Mouse (Mus musculus) embryonic stem cell, embryonic (primary cell): Measurements from ENCODE around the gene Dll4.

Experiments
- CTCF ChIA-PET, 4 experiments: fragments of 300-600 bp in 2 of 4; fragments of 350-600 bp in 2 of 4; sonication (Branson Sonifier 250); formaldehyde crosslinking; loops; one replicate each; lab custom pipeline; 2022; ENCODE audit warnings: inconsistent platforms in 2 of 4; lab: Charles Lee
- POLR2A ChIA-PET, 4 experiments: fragments of 300-600 bp in 2 of 4; fragments of 350-600 bp in 2 of 4; sonication (Branson Sonifier 250); formaldehyde crosslinking; loops; one replicate each; lab custom pipeline; 2022; ENCODE audit warnings: antibody characterized with exemption in 4 of 4, inconsistent platforms in 1 of 4; lab: Charles Lee

Gene Dll4

DNA sequence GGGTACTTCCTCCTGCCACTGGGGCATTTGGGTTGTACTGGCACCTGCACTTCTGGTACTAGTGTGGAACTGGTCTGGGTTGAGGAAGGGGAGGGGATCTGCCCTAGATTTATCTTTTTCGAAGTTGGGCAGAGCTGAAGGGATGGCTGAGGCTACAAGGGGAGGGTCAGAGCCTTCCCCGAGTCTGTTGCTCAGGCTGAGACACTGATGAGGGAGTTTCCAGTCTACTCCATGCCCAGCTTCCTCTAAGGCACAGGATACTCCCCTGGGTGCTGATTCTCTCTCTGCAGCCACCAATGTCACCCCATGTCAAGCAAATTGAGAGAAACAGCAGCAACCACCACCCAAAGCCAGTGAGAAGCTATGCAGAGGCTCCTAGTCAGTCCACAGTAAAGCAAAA lies 10.4 kb downstream of the Dll4 start:
- ChIA-PET CTCF (interaction anchor here in 3 of 4 experiments (0.7 to 2.5 kb wide), 3 partner anchors 9 to 196 kb away, joined by 3 to 33 read pairs (median 12); partner anchors contain the start of gene Dll4 (in 1 of the 3)), POLR2A (interaction anchor here (0.6 to 3.5 kb wide), 6 partner anchors 10 to 314 kb away, joined by 3 to 27 read pairs (median 5); partner anchors contain the start of genes Dll4 (in 2 of the 4) and Chac1 (in 1 of the 4))

DNA sequence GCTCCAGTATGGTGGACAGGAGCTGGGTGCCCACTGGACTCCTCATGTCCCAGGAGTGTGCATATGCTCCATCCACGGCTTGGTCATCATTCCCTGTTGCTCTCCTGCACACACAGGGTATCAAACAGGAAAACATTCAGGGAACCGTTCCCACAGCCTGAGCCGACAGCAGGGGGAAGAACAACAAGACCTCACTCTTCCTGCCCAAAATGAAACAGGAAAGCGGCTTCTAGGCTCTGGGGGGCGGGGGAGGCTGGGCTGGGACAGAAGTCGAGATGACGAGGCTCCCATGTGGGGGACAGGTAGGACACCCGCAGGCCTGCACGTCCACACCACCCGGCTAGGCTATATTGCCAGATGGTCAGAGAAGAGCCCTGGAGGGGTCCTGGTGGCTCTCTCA lies 10.9 kb downstream of the Dll4 start:
- POLR2A ChIA-PET, result interaction anchor here (0.6 to 3.5 kb wide), 9 partner anchors 8 to 314 kb away, joined by 3 to 29 read pairs (median 5); partner anchors contain the start of genes Dll4 (in 2 of the 4), Chac1 (in 1 of the 4) and Ino80 (in 1 of the 4)
- CTCF ChIA-PET, result interaction anchor here (0.7 to 2.5 kb wide), 5 partner anchors 8 to 196 kb away, joined by 3 to 33 read pairs (median 12); partner anchors contain the start of gene Dll4 (in 2 of the 4)

DNA sequence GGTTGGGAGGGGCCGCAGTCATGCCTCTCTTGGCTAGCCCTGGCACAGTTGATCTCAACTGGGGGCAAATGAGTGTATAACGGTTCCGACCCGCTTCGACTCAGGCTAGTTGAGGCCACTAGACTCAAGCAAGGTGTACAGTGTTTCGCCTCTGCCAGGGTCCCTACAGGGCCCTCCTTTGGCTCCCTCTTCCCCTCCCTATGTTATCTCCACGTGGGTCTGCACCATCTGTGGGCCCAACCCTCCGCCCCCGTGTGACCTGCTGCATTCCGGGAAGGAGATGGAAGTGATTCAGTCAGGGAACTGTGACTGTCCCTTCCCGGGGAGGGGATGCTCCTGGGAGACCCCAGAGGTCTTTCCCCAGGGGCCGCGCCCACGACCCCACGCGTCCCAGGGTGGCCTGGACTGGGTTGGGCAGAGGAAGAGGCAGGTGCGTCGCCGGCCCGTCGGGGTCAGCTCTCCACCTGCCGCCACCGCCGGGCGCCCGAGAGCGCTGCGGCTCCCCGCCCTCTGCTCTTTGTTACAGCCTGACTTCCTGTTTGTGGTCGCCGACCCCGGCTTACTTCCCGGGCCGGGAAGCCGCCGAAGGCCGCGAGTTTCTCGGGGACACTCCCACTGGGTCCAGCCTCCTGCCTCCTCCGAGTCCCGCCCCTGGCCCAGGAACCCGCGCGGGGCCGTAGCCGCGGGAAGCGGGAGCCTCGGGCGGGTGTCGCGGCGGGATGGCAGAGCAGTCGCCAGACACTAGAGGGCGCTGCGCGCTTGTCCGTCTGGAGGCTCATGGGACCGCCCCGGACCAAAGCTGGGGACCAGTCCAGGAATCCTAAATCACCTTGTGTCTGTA lies 12.1 kb downstream of the Dll4 start:
- CTCF ChIA-PET, result interaction anchor here (0.5 to 2.5 kb wide), 52 partner anchors 10 to 1641 kb away, joined by 3 to 33 read pairs (median 4); partner anchors contain the start of genes Dll4 (in 3 of the 4), Chac1 (in 2 of the 4), Vps18 (in 2 of the 4) and Ino80 (in 1 of the 4)
- POLR2A ChIA-PET, result interaction anchor here (0.6 to 3.5 kb wide), 32 partner anchors 9 to 437 kb away, joined by 3 to 29 read pairs (median 4); partner anchors contain the start of genes Chac1 (in 2 of the 4), Dll4 (in 2 of the 4), Ino80 (in 2 of the 4) and Vps18 (in 1 of the 4)

DNA sequence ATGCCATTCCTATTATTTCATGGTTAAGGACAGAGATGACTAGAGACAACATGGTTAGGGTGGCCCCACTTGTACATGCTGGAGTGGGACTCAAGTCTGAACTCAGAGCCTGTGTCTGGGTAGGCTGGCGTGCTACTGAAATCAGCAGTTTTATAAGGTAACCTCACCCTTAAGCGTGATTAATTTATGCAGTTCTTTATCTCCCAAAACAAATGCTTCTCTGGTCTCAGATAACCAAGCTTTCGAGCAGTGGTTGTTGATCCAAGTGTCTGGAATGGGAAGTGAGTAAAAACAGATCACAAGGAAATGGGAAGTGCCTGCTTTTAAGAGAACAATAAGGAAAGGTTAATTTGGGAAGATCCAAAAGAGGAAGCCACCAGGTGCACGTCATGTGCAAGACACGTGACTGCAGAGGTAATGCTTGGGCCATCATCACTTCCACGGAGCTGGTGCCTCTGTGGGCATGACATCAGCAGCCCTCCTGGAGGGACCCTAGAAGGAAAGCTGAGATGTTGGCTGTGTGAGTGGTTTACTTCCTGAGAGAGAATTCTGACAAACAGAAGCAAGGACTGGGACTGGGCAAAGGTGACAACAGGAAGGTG lies 19.1 kb downstream of the Dll4 start:
- POLR2A ChIA-PET, result interaction anchor here in 3 of 4 experiments (0.8 to 2.9 kb wide), 18 partner anchors 8 to 582 kb away, joined by 3 to 29 read pairs (median 3); partner anchors contain the start of genes Dll4 (in 3 of the 3) and Ccdc9b (in 1 of the 3)
- CTCF ChIA-PET, result interaction anchor here in 1 of 4 experiments (1.0 to 1.1 kb wide), 2 partner anchors 18 to 45 kb away, joined by 4 read pairs; no protein-coding TSS in a partner anchor

DNA sequence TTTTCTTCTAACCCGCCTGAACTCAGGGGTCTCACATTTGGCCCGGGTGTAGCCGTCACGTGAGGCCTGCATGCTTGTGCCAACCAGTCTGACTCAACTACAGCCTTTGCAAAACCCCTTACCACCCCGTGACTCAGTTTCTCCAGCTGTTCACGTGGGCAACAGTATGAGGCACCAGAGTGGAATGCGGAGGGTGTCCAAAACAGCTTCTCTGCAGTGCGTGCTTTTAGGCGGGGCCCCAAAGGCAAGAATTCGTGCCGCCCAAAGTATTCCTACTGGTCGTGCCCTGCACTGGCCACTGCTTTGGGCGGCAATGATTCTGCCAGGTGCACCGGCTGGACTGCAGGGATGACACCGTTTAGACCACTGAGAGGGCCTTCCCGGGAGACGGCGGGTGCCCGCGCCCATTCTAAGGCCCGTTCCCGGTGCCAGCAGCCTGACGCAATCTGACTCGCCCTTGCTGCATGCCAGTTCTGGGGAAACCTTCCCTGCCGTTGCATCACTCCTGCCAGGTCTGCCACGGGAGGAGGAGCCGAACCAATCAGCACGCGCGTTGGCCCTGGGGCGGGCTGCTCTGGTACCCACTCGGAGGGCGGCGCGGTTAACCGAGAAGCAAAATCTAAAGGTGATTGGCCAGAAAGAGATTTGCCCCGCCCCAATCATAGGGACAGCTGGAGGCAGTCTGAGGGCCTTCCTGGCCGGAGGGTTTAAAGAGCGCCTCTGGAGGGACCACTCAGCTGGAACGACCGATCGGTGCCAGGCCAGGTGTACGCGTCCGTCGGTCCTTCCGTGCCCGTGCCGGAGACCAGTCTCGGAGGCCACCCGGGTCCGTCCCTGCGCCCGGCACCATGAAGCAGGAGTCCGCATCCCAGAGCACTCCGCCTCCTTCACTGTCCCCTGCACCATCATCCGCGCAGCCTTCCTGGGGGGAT lies 25.2 kb downstream of the Dll4 start, which contains the start of gene Chac1:
TSS of gene Chac1 (plus strand) at position 675 of the 932 bp plus-strand sequence.
- CTCF ChIA-PET, result interaction anchor here in 2 of 4 experiments (1.0 to 1.7 kb wide), 3 partner anchors 13 to 53 kb away, joined by 3 to 10 read pairs (median 7); no protein-coding TSS in a partner anchor
- POLR2A ChIA-PET, result interaction anchor here (0.6 to 2.4 kb wide), 54 partner anchors 8 to 804 kb away, joined by 3 to 29 read pairs (median 4); partner anchors contain the start of genes Dll4 (in 3 of the 4), Ino80 (in 3 of the 4), Vps18 (in 2 of the 4) and Ehd4 (in 1 of the 4)

DNA sequence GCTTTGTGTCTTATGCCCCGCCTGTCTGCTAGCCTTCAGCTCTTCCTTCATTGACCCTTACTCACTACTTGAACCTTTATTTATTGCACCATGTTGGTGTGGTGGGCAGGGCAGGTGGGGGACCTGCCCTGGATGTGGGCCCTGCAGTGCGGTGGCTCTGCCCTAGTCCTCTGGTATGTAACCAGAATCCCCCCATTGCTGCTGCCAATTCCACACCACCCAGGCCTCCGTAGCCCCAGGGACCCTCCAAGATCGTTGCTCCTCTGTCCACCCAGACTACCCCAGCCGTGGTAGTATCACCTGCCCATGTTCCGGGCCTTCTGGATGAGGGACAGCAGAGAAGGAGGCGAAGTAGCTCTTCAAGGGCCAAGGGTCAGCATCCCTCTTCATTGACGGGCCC lies 28.1 kb downstream of the Dll4 start:
- CTCF ChIA-PET, result interaction anchor here in 2 of 4 experiments (0.6 to 2.3 kb wide), 3 partner anchors 15 to 27 kb away, joined by 3 to 6 read pairs (median 4); no protein-coding TSS in a partner anchor
- POLR2A ChIA-PET, result interaction anchor here in 3 of 4 experiments (0.5 to 4.6 kb wide), 24 partner anchors 8 to 217 kb away, joined by 3 to 29 read pairs (median 4); partner anchors contain the start of genes Vps18 (in 2 of the 3), Dll4 (in 1 of the 3) and Ino80 (in 1 of the 3)

DNA sequence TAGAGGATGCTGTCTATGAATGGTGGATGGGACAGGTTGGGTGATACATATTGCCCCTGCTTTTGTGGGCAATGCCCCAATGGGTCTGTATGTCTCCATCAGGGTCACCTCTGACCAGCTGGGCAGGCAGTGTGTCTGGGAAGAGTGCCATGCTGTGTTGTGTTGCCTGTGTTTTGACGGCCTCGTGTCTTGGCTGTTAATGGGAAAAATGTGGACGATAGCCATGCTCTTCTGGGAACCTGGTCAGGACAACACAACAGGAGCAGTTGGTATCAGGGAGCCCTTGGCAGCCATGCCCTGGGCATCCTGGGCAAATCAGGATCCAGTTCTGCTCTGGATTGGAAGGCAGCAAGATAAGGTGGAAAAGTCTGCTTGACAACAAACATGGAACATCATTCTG lies 29.5 kb downstream of the Dll4 start:
- POLR2A ChIA-PET, result interaction anchor here in 3 of 4 experiments (0.8 to 4.6 kb wide), 25 partner anchors 9 to 183 kb away, joined by 3 to 29 read pairs (median 4); partner anchors contain the start of genes Ino80 (in 2 of the 3), Vps18 (in 2 of the 3) and Dll4 (in 1 of the 3)
- CTCF ChIA-PET, result interaction anchor here in 2 of 4 experiments (0.8 to 2.3 kb wide), 3 partner anchors 17 to 56 kb away, joined by 3 to 6 read pairs (median 4); no protein-coding TSS in a partner anchor

DNA sequence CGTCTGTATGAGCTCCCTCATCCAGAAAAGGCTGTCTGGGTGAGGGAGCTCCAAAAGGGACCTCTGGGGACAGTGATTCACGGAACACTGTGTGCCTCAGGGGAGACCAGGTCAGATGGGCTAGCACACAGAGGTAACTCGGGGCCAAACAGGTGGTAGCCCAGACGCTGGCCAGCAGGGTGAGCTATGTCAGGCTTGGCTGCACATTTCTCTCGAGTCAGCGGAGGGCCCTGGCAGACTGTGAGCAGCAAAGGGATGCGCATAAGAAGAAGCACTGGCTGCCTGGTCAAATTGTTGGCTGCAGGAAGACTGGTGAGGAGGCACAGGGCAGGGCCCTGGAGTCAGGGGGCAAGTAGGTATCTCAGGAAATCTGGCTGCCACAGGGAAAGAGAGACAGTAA lies 30.1 kb downstream of the Dll4 start:
- POLR2A ChIA-PET, result interaction anchor here in 3 of 4 experiments (0.5 to 4.6 kb wide), 11 partner anchors 9 to 184 kb away, joined by 3 to 29 read pairs (median 4); no protein-coding TSS in a partner anchor
- CTCF ChIA-PET, result interaction anchor here in 1 of 4 experiments (0.8 kb wide), 1 partner anchor 57 kb away, joined by 3 read pairs; no protein-coding TSS in a partner anchor

DNA sequence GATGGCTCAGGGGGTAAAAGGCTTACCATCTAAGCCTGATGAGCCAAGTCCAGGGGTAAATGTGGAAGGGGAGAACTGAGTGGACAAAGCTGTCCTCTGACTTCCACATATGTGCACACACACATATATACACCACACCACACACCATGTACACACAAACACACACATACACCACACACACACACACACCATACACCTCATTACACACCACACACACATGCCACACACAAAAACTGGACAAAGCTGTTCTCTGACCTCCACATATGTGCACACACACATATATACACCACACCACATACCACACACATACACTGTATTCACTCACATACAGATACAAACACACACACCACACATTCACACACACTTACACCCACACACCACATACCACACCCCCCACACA lies 30.7 kb downstream of the Dll4 start:
- CTCF ChIA-PET, result no interaction called here
- POLR2A ChIA-PET, result interaction anchor here in 2 of 4 experiments (0.5 to 4.6 kb wide), 5 partner anchors 8 to 184 kb away, joined by 3 to 29 read pairs (median 4); no protein-coding TSS in a partner anchor

DNA sequence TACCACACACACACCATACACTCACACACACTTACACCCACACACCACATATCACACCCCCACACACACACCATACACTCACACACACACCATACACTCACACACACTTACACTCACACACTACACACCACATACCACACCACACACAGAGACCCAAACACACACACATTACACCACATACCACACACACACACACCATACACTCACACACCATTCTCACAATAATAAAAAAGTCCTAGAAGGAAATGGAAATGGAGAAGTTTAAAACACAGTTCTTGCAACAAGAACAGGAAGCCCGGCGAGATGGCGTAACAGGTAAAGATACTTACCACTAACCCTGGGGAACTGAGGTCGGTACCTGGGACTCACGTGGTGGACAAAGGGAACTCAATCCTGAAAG lies 31.2 kb downstream of the Dll4 start:
- ChIA-PET POLR2A (interaction anchor here in 1 of 4 experiments (0.6 to 4.6 kb wide), 3 partner anchors 12 to 86 kb away, joined by 3 to 29 read pairs (median 4); no protein-coding TSS in a partner anchor), CTCF (no interaction called here)

DNA sequence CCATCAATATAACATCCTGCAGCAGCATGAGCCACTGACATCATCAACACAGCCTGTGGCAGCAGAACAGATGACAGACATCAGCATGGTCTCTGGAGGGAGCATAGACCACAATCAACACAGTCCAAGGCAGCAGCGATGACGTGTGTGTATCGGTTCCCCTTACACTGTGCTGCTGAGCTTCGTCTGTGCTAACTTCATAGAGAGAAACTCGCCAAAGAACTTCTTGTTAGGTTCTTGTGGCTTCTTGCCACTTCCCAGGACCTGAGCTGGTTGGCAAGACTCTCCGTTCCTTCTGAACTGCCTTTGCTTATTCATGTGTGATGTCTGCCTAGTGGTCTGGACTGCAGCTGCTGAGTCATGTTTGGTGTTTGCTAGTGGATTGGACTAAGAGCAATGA lies 32.7 kb downstream of the Dll4 start:
- CTCF ChIA-PET, result interaction anchor here in 1 of 4 experiments (1.4 kb wide), 1 partner anchor 154 kb away, joined by 3 read pairs; no protein-coding TSS in a partner anchor
- POLR2A ChIA-PET, result interaction anchor here in 2 of 4 experiments (1.0 to 1.6 kb wide), 4 partner anchors 14 to 261 kb away, joined by 3 read pairs; no protein-coding TSS in a partner anchor

DNA sequence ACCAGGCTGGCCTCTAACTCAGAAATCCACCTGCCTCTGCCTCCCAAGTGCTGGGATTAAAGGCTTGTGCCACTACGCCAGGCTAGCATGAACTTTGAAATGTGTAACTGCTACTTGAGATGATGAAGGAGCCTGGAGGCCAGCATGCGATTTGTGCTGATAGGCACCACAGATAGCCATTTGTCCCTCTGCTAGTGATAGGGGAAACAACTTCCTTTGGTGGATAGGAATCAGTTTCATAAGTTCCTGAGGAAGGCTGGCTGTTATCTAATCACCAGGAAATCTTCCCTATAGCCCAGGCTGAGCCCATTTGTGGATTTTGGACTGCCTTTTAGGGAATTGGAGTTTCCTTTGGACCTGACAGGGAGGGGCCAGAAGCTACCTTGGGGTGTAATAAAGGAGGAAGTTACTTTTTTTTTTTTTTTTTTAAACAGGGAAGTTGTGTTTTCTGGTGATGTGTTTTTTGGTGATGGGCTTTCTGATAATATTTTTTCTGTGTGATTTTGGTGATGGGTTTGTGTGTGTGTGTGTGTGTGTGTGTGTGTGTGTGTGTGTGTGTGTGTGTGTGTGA lies 34.2 kb downstream of the Dll4 start:
- ChIA-PET CTCF (interaction anchor here in 1 of 4 experiments (1.4 kb wide), 1 partner anchor 152 kb away, joined by 3 read pairs; no protein-coding TSS in a partner anchor), POLR2A (interaction anchor here in 2 of 4 experiments (0.6 to 1.4 kb wide), 3 partner anchors 10 to 156 kb away, joined by 3 to 5 read pairs (median 4); no protein-coding TSS in a partner anchor)

DNA sequence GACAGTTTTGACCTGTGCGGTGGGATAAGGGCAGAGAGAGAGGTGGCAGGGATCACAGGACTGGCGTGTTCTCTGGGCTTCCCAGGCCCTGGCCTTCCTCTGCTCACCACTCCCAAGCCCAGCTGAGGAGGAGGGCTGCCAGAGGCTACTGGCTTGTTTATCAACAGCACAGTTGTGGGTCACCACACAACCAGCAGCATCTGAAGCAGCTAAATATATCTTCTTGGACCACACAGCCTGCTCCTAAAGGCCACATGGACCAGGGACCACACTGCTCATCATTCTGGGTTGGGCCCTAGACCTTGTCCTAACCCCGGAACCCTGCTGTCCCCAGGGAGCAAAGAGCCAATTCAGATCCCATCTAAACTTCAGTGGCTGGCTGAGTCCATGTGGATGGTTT lies 39.4 kb downstream of the Dll4 start:
- ChIA-PET POLR2A (interaction anchor here in 2 of 4 experiments (0.9 to 2.4 kb wide), 7 partner anchors 9 to 66 kb away, joined by 3 to 7 read pairs (median 4); partner anchors contain the start of gene Chac1 (in 2 of the 2)), CTCF (interaction anchor here in 2 of 4 experiments (1.1 to 1.3 kb wide), 2 partner anchors 27 to 66 kb away, joined by 3 to 4 read pairs; no protein-coding TSS in a partner anchor)

DNA sequence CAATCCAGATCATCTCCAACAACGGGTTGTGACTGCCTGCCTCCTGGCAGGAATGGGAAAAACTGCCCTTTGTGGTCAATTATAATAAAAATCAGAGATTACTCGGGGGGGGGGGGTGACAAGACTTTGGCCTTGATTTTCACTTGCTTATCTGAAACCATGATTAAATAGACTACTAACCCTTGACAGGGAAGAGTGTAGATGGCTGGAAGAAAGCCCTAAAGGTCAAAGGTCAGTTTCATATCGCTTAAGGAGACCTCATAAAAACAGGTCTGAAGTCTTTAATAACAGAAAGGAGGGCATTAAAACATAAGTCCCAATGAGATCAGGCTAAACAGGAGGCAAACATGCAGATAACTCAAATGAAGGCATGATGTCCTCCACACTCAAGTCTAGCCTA lies 41.8 kb downstream of the Dll4 start:
- POLR2A ChIA-PET, result no interaction called here
- CTCF ChIA-PET, result no interaction called here

DNA sequence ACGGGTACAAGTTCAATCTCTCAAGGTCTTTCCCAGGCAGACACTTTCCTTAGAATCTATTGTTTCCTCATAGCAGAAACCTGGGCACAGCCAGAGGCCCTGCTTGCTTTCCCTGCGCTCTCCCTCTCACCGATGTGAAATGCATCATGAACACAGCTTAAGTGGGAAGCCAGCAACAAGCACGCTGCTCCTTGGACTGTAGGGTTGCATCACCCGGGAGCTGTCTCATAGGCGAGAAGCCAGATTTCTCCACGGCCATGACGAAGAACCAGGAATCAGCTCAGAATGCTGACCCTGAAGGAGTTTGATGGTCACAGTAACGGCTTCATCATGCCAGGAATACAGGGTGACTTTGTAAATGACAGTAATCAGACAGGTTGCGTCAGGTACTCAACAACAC lies 44.5 kb downstream of the Dll4 start:
- CTCF ChIA-PET, result interaction anchor here in 1 of 4 experiments (1.1 kb wide), 1 partner anchor 43 kb away, joined by 4 read pairs; no protein-coding TSS in a partner anchor
- POLR2A ChIA-PET, result interaction anchor here in 1 of 4 experiments (0.5 to 1.1 kb wide), 3 partner anchors 15 to 197 kb away, joined by 3 read pairs; no protein-coding TSS in a partner anchor
